Mouse (Mus musculus) heart, embryonic 13.5 days (tissue): ENCODE measurements around the gene Carf. TPM values are rescaled to one million over a fixed set of nuclear protein-coding genes. Genes with fewer than 3 reads are reported as not detected.
"Not testable (repeated sequence)": the region's sequence is repeated elsewhere in the genome, so short reads cannot be mapped to it uniquely, and the experiment has no call there.

Experiments used
- ATAC-seq: fragments of 200-750 bp; cut with Nextera tagmentation; 2 replicates; pipeline ENCODE4 v1.8.0; 2017; ENCODE audit warnings: moderate TSS enrichment; ENCODE audit not compliant: insufficient number of reproducible peaks, low FRiP score, low TSS enrichment; ENCODE audit errors: extremely low read depth
- H3K27ac ChIP-seq: fragments of 300-500 bp; sonication (generic); replicated peaks from 2 replicates; pipeline ENCODE4 v1.5.1; 2015; ENCODE audit warnings: moderate library complexity, mild to moderate bottlenecking, inconsistent platforms
- H3K27me3 ChIP-seq: fragments of 300-500 bp; sonication (generic); replicated peaks from 2 replicates; pipeline ENCODE4 v1.6.1; 2015; ENCODE audit warnings: mild to moderate bottlenecking, inconsistent platforms
- H3K36me3 ChIP-seq: fragments of 300-500 bp; sonication (generic); 2 replicates; pipeline ENCODE4 v1.6.1; 2015; ENCODE audit warnings: mild to moderate bottlenecking, inconsistent platforms
- H3K4me1 ChIP-seq: fragments of 300-500 bp; sonication (generic); 2 replicates; pipeline ENCODE4 v1.6.1; 2015; ENCODE audit warnings: inconsistent platforms
- H3K4me2 ChIP-seq: fragments of 300-500 bp; sonication (generic); 2 replicates; pipeline ENCODE4 v1.6.1; 2015; ENCODE audit warnings: inconsistent platforms, mild to moderate bottlenecking, moderate library complexity
- H3K4me3 ChIP-seq: fragments of 300-500 bp; sonication (generic); 2 replicates; pipeline ENCODE4 v1.5.1; 2015; ENCODE audit warnings: moderate library complexity, mild to moderate bottlenecking, inconsistent platforms
- H3K9ac ChIP-seq: fragments of 300-500 bp; sonication (generic); 2 replicates; pipeline ENCODE4 v1.6.1; 2015; ENCODE audit warnings: inconsistent platforms, mild to moderate bottlenecking, moderate library complexity
- H3K9me3 ChIP-seq: fragments of 300-500 bp; sonication (generic); 2 replicates; pipeline ENCODE4 v1.6.1; 2016; ENCODE audit warnings: inconsistent platforms
- WGBS: fragments of 180-500 bp; shearing (Covaris S2); methylation state at CpG from one replicate; pipeline ENCODE4 v1.1.7; 2015; ENCODE audit warnings: mixed read lengths; 5-methylcytosine and 5-hydroxymethylcytosine counted together
- polyA plus RNA-seq: library from polyadenylated mRNA; unstranded; fragments of >200 nt; fragmentation: Nextera tagmentation; extraction: Ambion mirVana; gene quantifications from 2 replicates; pipeline ENCODE4 v1.2.1, GENCODE M21; 2015

The Carf gene
- polyA plus RNA-seq, 1 experiment from 2014 or later: 4.6 TPM

- Histone ChIP-seq H3K36me3 (peaks cover 27% of the 10 kb centered on the region), H3K9ac (no peak overlapping the region), H3K4me2 (no peak overlapping the region), H3K27me3 (no peaks in the 10 kb centered on the region), H3K4me3 (no peak overlapping the region), H3K4me1 (no peaks in the 10 kb centered on the region), H3K27ac (no peak overlapping the region), H3K9me3 (0 out of 2 replicates have a peak, but pooled peaks cover 3% of the 10 kb centered on the region)
- WGBS: 69% methylated on average over 7 of the region's 7 CpGs
- ATAC-seq: no peak
Observed at GRCm38 (mm10) chr1:60117721-60118455, 19.8 kb downstream of the Carf start.

DNA sequence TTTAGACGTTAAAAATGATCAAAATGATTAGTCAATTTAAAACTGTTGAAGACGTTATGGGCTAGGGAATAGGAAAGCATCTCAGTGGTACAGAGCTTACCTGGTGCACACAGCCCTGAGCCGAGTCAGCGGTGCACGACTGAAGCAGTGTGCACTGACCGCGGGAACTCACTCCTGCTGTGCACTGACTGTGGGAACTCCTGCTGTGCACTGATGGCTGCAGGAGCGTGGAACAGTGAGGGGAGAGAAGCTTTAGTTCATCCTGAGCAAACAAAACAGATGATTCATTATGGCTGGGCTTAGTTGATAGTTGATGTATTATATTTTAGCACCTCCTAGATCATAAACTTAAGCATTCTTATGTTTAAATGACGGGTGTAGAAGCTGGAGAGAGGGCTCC, 39.3 kb downstream of the Carf start:
- ATAC-seq: no peak
- WGBS: 55% methylated on average over 9 of the region's 9 CpGs

DNA sequence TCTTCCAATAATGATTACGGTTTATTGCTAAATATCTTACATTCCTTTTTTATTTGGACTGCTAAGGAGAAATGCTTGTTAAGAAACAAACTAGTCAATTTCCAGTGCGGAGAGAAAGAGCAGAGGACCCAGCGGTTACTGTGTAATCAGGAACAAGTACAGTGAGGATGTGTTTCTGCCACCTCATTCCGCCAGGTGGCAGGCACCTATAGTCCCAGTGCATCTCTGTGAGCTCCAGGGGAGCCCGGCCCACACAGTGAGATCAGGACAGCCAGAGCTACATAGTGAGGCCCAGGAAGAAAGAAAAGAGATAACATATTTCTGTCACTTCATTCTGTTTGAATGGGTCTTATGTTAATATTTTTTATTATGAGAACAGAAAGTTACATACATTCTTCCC, 54.7 kb downstream of the Carf start:
- Histone ChIP-seq H3K4me2 (no peak overlapping the region), H3K27me3 (no peaks in the 10 kb centered on the region), H3K4me3 (no peak overlapping the region), H3K36me3 (peaks cover 16% of the 10 kb centered on the region), H3K4me1 (no peaks in the 10 kb centered on the region), H3K9ac (no peak overlapping the region), H3K9me3 (no peaks in the 10 kb centered on the region), H3K27ac (no peak overlapping the region)
- 63% methylated on average over 5 of the region's 5 CpGs for WGBS
- no peak for ATAC-seq

More for the DNA sequence above, 39.3 kb downstream of the Carf start:
- H3K4me2 ChIP-seq: no peak overlapping the region
- no peak overlapping the region for H3K27ac ChIP-seq
- no peaks in the 10 kb centered on the region for H3K9me3 ChIP-seq
- H3K4me3 ChIP-seq: no peak overlapping the region
- no peaks in the 10 kb centered on the region for H3K27me3 ChIP-seq
- H3K9ac ChIP-seq: no peak overlapping the region
- H3K4me1 ChIP-seq: no peaks in the 10 kb centered on the region
- peaks cover 33% of the 10 kb centered on the region for H3K36me3 ChIP-seq

DNA sequence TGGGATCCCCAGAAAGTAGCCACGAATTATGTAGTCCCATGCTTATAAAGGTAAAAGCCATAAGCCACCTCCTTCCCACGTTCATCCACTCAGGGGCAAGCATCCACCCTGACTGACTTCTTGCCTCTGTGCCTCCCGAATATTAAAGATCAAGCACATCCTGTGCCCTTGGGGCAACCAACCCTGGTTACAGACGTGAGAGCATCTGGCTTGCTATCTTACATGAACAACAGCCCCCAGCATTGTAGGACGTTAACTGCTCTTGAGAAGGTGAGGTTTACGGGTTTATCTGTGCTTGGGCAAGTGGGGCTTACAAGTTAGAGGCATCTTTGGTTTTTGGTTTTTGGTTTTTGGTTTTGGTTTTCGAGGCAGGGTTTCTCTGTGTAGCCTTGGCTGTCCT, 58.6 kb downstream of the Carf start:
- 73% methylated on average over 7 of the region's 7 CpGs for WGBS
- Histone ChIP-seq H3K4me1 (no peaks in the 10 kb centered on the region), H3K27ac (no peak overlapping the region), H3K27me3 (no peaks in the 10 kb centered on the region), H3K4me3 (no peak overlapping the region), H3K36me3 (0 out of 2 replicates have a peak, but pooled peaks cover 3% of the 10 kb centered on the region), H3K9me3 (no peaks in the 10 kb centered on the region), H3K4me2 (no peak overlapping the region), H3K9ac (no peak overlapping the region)
- ATAC-seq: no peak

DNA sequence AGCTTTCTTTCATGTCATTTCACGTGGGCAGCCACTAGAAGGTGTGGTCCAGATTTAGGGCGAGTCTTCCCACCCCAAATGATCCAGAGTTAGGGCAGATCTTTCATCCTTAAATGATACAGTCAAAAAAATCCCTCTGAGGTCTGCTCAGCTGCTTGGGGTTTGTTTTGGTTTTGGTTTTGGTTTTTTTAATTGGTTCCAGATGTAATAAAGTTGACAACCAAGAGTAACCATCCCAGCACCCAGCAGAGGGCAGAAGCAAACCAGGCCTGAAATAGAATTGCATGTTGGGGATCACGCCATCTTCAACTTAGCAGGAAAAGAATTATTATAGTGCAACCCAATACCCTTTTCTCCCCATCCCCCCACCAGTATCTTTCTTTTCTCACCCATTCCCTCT, 60.4 kb downstream of the Carf start:
- WGBS: 46% methylated on average over 3 of the region's 3 CpGs
- no peak overlapping the region for H3K9ac ChIP-seq
- ATAC-seq: no peak
- H3K27ac ChIP-seq: no peak overlapping the region
- H3K4me1 ChIP-seq: no peaks in the 10 kb centered on the region
- H3K36me3 ChIP-seq: 0 out of 2 replicates have a peak, but pooled peaks cover 3% of the 10 kb centered on the region
- no peak overlapping the region for H3K4me3 ChIP-seq
- no peak overlapping the region for H3K4me2 ChIP-seq
- no peaks in the 10 kb centered on the region for H3K9me3 ChIP-seq
- no peaks in the 10 kb centered on the region for H3K27me3 ChIP-seq

DNA sequence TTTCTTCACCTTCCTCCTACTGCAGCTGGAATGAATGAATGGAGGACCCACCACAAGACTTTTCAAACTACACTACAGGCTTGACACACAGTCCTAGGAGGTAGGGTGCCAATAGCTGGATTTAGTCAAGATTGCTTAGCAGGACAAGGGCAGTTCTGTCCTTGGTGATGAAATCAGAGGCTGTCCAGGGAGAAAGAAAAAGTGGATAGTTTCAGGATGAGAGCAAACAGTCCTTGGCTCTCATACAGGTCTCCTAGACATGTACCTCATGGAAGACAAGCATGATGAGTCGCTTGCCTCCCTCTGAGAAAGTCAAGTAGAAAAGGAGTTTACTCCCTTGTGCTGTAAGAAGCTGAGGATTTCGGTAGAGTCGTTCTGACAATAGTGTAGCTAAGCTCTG, 65.6 kb downstream of the Carf start:
- Histone ChIP-seq H3K27me3 (no peaks in the 10 kb centered on the region), H3K4me3 (no peak overlapping the region), H3K4me1 (no peaks in the 10 kb centered on the region), H3K4me2 (no peak overlapping the region), H3K36me3 (no peaks in the 10 kb centered on the region), H3K9ac (no peak overlapping the region), H3K27ac (no peak overlapping the region), H3K9me3 (no peaks in the 10 kb centered on the region)
- WGBS: 84% methylated on average over 3 of the region's 3 CpGs
- ATAC-seq: no peak

DNA sequence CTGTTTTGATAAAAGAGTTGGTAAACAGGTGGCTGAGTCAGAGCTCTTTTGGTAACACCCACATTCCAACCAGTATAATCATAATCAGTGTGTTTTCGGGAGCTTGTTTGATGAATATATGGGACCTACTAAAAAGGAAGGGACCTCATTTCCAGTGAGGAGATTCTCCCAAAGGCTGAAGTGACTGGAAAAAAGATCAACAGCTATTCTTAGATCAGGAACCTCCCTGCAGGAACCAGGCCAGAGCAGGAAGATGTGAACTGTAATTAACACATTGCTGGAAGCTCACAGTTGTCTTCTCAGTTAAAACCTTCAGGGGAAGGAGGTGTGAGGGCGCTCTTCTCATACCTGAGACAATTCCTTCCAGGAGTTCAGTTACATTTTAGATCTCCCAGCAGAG, 71.6 kb downstream of the Carf start:
- Histone ChIP-seq H3K36me3 (no peaks in the 10 kb centered on the region), H3K4me3 (no peak overlapping the region), H3K4me2 (no peak overlapping the region), H3K27ac (no peak overlapping the region), H3K4me1 (peaks cover 6% of the 10 kb centered on the region), H3K9ac (no peak overlapping the region), H3K9me3 (no peaks in the 10 kb centered on the region), H3K27me3 (no peaks in the 10 kb centered on the region)
- 57% methylated on average over 2 of the region's 2 CpGs for WGBS
- ATAC-seq: no peak

GRCm38 (mm10) chr1:60170251-60170650, 72.2 kb downstream of the Carf start:
- no peaks in the 10 kb centered on the region for H3K36me3 ChIP-seq
- ATAC-seq: no peak
- H3K27ac ChIP-seq: no peak overlapping the region
- H3K27me3 ChIP-seq: no peaks in the 10 kb centered on the region
- no peaks in the 10 kb centered on the region for H3K9me3 ChIP-seq
- H3K4me1 ChIP-seq: peaks cover 6% of the 10 kb centered on the region
- no peak overlapping the region for H3K4me3 ChIP-seq
- H3K9ac ChIP-seq: no peak overlapping the region
- 63% methylated on average over 2 of the region's 2 CpGs for WGBS
- no peak overlapping the region for H3K4me2 ChIP-seq

DNA sequence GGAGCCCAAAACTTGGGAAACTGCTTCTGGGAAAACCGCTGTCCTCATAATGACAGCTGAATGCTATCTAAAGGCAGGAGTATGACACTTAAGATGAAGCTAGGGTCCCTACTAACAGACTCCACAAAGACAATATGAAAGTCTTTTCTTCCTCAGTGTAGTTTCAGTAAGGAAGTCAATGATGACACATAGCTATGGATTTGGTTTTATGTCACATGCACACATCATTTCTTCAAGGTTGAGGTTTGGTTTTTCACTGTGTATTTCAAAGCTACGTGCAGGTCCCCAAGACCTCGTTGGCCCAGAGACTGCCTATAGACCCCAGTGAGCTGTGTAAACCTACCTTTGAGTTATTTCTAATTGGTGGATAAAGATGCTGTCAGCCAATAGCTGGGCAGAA, 75.1 kb downstream of the Carf start:
- ATAC-seq: no peak
- no peak overlapping the region for H3K9ac ChIP-seq
- no peak overlapping the region for H3K27ac ChIP-seq
- H3K36me3 ChIP-seq: no peaks in the 10 kb centered on the region
- peaks cover 6% of the 10 kb centered on the region for H3K4me1 ChIP-seq
- no peak overlapping the region for H3K4me2 ChIP-seq
- H3K27me3 ChIP-seq: no peaks in the 10 kb centered on the region
- 80% methylated on average over 3 of the region's 3 CpGs for WGBS
- no peaks in the 10 kb centered on the region for H3K9me3 ChIP-seq
- no peak overlapping the region for H3K4me3 ChIP-seq

- not testable (repeated sequence) for H3K27ac ChIP-seq, ATAC-seq, H3K9ac ChIP-seq, H3K4me3 ChIP-seq, H3K4me2 ChIP-seq, H3K9me3 ChIP-seq, H3K36me3 ChIP-seq, H3K27me3 ChIP-seq
- peaks cover 17% of the 10 kb centered on the region for H3K4me1 ChIP-seq
- 86% methylated on average over 1 of the region's 1 CpGs for WGBS
Observed at GRCm38 (mm10) chr1:60177814-60178213, 79.8 kb downstream of the Carf start.

- peak overlapping the region; percentile 70 for H3K4me2 ChIP-seq
- H3K4me1 ChIP-seq: peaks cover 17% of the 10 kb centered on the region
- no peaks in the 10 kb centered on the region for H3K27me3 ChIP-seq
- H3K27ac ChIP-seq: peak overlapping the region; percentile 90; the same call in 1 of the 2 replicates
- peak overlapping the region; percentile 92 for H3K4me3 ChIP-seq
- no peaks in the 10 kb centered on the region for H3K36me3 ChIP-seq
- ATAC-seq: no peak
- H3K9ac ChIP-seq: peak overlapping the region; percentile 83
- no peaks in the 10 kb centered on the region for H3K9me3 ChIP-seq
- WGBS: 31% methylated on average over 4 of the region's 4 CpGs
Observed at GRCm38 (mm10) chr1:60179376-60179775, 81.3 kb downstream of the Carf start.
